Mouse (Mus musculus) kidney, embryonic 15.5 days (tissue): Measurements from ENCODE around the gene Isg15. TPM values are rescaled to one million over a fixed set of nuclear protein-coding genes. Genes with fewer than 3 reads are reported as not detected.

ENCODE experiments used
- ATAC-seq: fragments of 200-750 bp; cut with Nextera tagmentation; replicated peaks from 2 replicates; pipeline ENCODE4 v1.8.0; 2017; ENCODE audit warnings: moderate TSS enrichment; ENCODE audit not compliant: low FRiP score
- H3K27ac ChIP-seq: fragments of 300-500 bp; sonication (generic); 2 replicates; pipeline ENCODE4 v1.5.1; 2015; ENCODE audit warnings: mild to moderate bottlenecking, inconsistent platforms
- H3K27me3 ChIP-seq: fragments of 300-500 bp; sonication (generic); 2 replicates; pipeline ENCODE4 v1.6.1; 2015; ENCODE audit warnings: inconsistent platforms
- H3K36me3 ChIP-seq: fragments of 300-500 bp; sonication (generic); 2 replicates; pipeline ENCODE4 v1.6.1; 2015; ENCODE audit warnings: inconsistent platforms
- H3K4me1 ChIP-seq: fragments of 300-500 bp; sonication (generic); 2 replicates; pipeline ENCODE4 v1.6.1; 2015; ENCODE audit warnings: inconsistent platforms
- H3K4me2 ChIP-seq: fragments of 300-500 bp; sonication (generic); 2 replicates; pipeline ENCODE4 v1.6.1; 2015; ENCODE audit warnings: moderate library complexity, mild to moderate bottlenecking, inconsistent platforms
- H3K4me3 ChIP-seq: fragments of 300-500 bp; sonication (generic); replicated peaks from 2 replicates; pipeline ENCODE4 v1.5.1; 2015; ENCODE audit warnings: mild to moderate bottlenecking, inconsistent platforms
- H3K9ac ChIP-seq: fragments of 300-500 bp; sonication (generic); 2 replicates; pipeline ENCODE4 v1.6.1; 2015; ENCODE audit warnings: mild to moderate bottlenecking, inconsistent platforms
- H3K9me3 ChIP-seq: fragments of 300-500 bp; sonication (generic); replicated peaks from 2 replicates; pipeline ENCODE4 v1.6.1; 2016; ENCODE audit warnings: inconsistent platforms
- WGBS: fragments of 180-500 bp; shearing (Covaris S2); methylation state at CpG from one replicate; pipeline ENCODE4 v1.1.7; 2015; ENCODE audit warnings: mixed read lengths; 5-methylcytosine and 5-hydroxymethylcytosine counted together
- polyA plus RNA-seq: library from polyadenylated mRNA; unstranded; fragments of >200 nt; fragmentation: Nextera tagmentation; extraction: Ambion mirVana; gene quantifications from 2 replicates; pipeline ENCODE4 v1.2.1, GENCODE M21; 2015

Gene Isg15
- polyA plus RNA-seq, 1 experiment from 2014 or later = 2.5 TPM

DNA sequence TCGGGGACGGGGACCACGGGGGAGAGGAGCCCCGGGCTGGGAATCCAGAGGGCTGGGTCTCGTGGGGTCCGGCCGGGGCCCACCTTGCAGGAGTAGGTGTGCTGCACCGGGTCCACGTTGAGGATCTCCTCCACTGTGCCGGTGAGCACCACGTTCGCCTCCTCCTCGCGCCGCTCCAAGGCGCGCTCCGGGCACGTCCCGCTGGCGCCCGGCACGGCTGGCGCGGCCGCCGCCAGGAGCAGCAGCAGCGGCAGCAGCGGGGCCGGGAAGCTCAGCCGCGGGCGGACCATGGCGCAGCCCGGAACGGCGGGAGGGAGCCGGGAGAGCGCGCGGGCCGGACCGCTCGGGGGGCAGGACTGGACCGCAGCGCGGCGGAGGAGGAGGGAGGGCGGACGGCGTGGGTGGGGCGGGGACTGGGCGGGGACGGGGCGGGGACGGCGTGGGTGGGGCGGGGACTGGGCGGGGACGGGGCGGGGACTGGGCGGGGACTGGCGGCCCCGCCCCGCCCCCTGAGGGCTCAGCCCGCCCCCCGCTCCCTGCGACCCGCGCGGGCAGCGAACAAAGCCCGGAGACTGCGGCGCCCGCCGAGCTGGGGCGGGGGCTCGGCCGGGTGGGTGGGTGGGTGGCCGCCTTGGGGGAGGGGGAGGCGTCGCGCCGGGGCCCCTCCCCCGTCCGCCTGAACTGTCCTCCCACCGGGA is 3.3 kb downstream of the Isg15 start, which contains the start of gene Agrn:
TSS of gene Agrn (minus strand) at position 358 of the 698 bp plus-strand sequence.
- Histone ChIP-seq H3K4me2 (peak within 1 kb of the TSS; percentile 90), H3K4me3 (peak within 1 kb of the TSS; percentile 97), H3K36me3 (peaks cover 8% of the 10 kb centered on the region; the same call in 1 of the 2 replicates), H3K27ac (peak within 1 kb of the TSS; percentile 97), H3K9ac (peak within 1 kb of the TSS; percentile 96), H3K9me3 (no peaks in the 10 kb centered on the region), H3K4me1 (peaks cover 54% of the 10 kb centered on the region), H3K27me3 (0 out of 2 replicates have a peak, but pooled peaks cover 2% of the 10 kb centered on the region)
- ATAC-seq = peak; percentile 83
- WGBS = 1% methylated on average over 29 of the region's 88 CpGs

DNA sequence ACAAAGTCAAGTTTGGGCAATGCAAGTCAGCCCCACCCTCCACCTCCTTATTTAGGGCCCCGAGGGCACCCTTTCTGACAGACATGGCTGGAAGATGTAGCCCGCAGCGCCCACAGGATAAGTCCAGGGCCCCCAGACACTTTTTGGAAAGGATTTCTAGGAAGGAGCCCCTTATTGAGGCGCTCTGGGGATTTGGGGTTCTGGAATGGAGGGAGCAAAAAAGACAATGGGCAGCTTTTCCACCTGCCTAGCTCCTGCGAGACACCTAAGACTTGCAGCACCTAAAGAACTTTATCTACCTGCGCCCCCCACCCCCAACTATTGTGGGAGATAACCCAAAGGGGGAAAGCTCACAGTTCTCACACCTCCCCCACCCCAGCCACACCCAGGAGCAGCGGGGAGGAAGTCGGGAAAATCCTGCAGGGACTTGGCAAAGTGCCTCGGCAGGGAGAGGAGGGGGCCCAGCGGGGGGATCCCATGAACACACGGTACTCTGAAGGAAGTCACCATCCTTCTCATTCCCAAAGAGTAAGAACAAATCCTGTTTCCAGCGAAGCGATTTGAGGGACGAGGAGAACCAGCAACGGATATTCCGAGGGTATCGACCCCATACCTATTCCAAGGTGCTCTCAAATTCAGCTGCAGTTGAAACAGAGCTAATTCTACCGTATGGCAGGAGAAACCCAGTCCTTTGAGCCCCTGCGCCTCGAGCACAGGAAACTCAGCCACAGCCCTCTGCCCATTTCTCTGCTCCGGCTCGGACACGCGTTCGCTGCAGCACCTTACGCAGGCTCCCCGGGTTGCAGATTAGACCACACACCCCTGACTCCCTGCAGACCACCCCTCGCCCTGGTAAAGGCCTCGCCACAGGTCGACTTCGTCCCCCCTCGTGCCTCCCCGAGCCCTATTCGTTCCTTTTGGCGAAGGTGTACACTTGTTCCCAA is 4.4 kb downstream of the Isg15 start:
- H3K4me1 ChIP-seq = peaks cover 64% of the 10 kb centered on the region
- H3K4me3 ChIP-seq = peak overlapping the region; percentile 97
- H3K27ac ChIP-seq = peak overlapping the region; percentile 92
- H3K36me3 ChIP-seq = peaks cover 18% of the 10 kb centered on the region
- peak overlapping the region; percentile 90 for H3K4me2 ChIP-seq
- no peak for ATAC-seq
- 3% methylated on average over 35 of the region's 35 CpGs for WGBS
- no peaks in the 10 kb centered on the region for H3K27me3 ChIP-seq
- H3K9ac ChIP-seq = peak overlapping the region; percentile 96
- no peaks in the 10 kb centered on the region for H3K9me3 ChIP-seq

- peak overlapping the region; percentile 97 for H3K4me3 ChIP-seq
Measured at GRCm38 (mm10) chr4:156194346-156194745, 6.3 kb downstream of the Isg15 start.

GRCm38 (mm10) chr4:156193906-156194305 is 6.7 kb downstream of the Isg15 start:
- H3K27ac ChIP-seq = peak overlapping the region; percentile 92
- H3K4me2 ChIP-seq = peak overlapping the region; percentile 90
- H3K4me1 ChIP-seq = peaks cover 82% of the 10 kb centered on the region
- H3K27me3 ChIP-seq = no peaks in the 10 kb centered on the region
- H3K9me3 ChIP-seq = no peaks in the 10 kb centered on the region
- H3K36me3 ChIP-seq = peaks cover 35% of the 10 kb centered on the region
- no peak overlapping the region for H3K9ac ChIP-seq
- ATAC-seq = no peak
- H3K4me3 ChIP-seq = peak overlapping the region; percentile 97; the same call in 1 of the 2 replicates
- WGBS = 73% methylated on average over 5 of the region's 5 CpGs

More at GRCm38 (mm10) chr4:156194346-156194745, 6.3 kb downstream of the Isg15 start:
- peak overlapping the region; percentile 92 for H3K27ac ChIP-seq
- no peaks in the 10 kb centered on the region for H3K9me3 ChIP-seq
- H3K4me1 ChIP-seq = peaks cover 80% of the 10 kb centered on the region
- H3K27me3 ChIP-seq = no peaks in the 10 kb centered on the region
- no peak for ATAC-seq
- no peak overlapping the region for H3K9ac ChIP-seq
- WGBS = 48% methylated on average over 6 of the region's 6 CpGs
- H3K36me3 ChIP-seq = peaks cover 35% of the 10 kb centered on the region
- peak overlapping the region; percentile 90 for H3K4me2 ChIP-seq

GRCm38 (mm10) chr4:156193200-156193590 is 7.4 kb downstream of the Isg15 start:
- 5% methylated on average over 2 of the region's 2 CpGs for WGBS
- no peak for ATAC-seq
- Histone ChIP-seq H3K27me3 (no peaks in the 10 kb centered on the region), H3K27ac (peak overlapping the region; percentile 92), H3K4me1 (peaks cover 85% of the 10 kb centered on the region), H3K36me3 (peaks cover 35% of the 10 kb centered on the region), H3K4me3 (0 out of 2 replicates have a peak overlapping the region, but pooled peaks have one; percentile 3), H3K9ac (0 out of 2 replicates have a peak overlapping the region, but pooled peaks have one; percentile 21), H3K9me3 (no peaks in the 10 kb centered on the region), H3K4me2 (peak overlapping the region; percentile 90)

GRCm38 (mm10) chr4:156192421-156193199 is 8.0 kb downstream of the Isg15 start:
- 32% methylated on average over 8 of the region's 8 CpGs for WGBS
- peak; percentile 16 for ATAC-seq
- peaks cover 35% of the 10 kb centered on the region for H3K36me3 ChIP-seq
- H3K4me2 ChIP-seq = peak overlapping the region; percentile 30
- H3K27me3 ChIP-seq = no peaks in the 10 kb centered on the region
- peaks cover 91% of the 10 kb centered on the region for H3K4me1 ChIP-seq
- H3K9ac ChIP-seq = 0 out of 2 replicates have a peak overlapping the region, but pooled peaks have one; percentile 21
- H3K9me3 ChIP-seq = no peaks in the 10 kb centered on the region
- peak overlapping the region; percentile 92 for H3K27ac ChIP-seq
- H3K4me3 ChIP-seq = no peak overlapping the region

- Histone ChIP-seq H3K27ac (peak overlapping the region; percentile 87), H3K4me2 (peak overlapping the region; percentile 38), H3K27me3 (no peaks in the 10 kb centered on the region), H3K9ac (no peak overlapping the region), H3K4me1 (peaks cover 95% of the 10 kb centered on the region), H3K4me3 (no peak overlapping the region), H3K9me3 (no peaks in the 10 kb centered on the region), H3K36me3 (peaks cover 46% of the 10 kb centered on the region)
- ATAC-seq = peak; percentile 64
- WGBS = 29% methylated on average over 6 of the region's 6 CpGs
Measured at GRCm38 (mm10) chr4:156188811-156189323, 11.8 kb downstream of the Isg15 start.

DNA sequence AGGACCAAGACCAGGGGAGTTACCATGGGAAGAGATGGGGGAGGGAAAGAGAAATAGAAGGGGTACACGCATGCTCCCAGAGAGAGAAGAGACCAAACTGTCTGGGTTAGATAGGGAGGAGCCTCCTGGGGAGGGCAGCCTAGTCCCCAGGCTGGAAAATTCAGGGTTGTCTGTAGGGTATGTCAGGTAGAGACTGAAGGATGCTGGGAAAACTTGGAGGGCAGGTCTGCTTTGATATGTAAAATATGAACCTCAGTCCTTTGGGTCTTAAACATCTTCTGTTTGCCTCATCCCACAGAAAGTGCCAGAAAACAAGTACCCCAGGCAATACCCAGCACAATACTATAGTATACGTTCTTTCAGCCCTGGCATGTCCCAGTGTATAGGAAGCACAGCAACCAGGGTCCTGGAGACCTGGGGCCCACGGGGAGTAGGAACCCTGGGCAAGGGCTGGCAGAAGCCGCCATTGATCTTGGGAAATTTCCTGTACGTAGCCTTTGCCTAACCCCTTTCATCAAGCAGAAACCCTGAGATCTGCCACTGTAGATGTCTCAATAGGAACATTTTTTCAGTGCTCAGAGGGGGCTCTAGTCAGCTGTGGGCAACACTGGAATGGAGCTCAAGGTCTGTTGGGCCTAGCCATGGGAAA is 12.3 kb downstream of the Isg15 start:
- peak; percentile 3; the same call in 1 of the 2 replicates for ATAC-seq
- Histone ChIP-seq H3K9me3 (no peaks in the 10 kb centered on the region), H3K4me2 (peak overlapping the region; percentile 38), H3K4me1 (peaks cover 89% of the 10 kb centered on the region), H3K27ac (peak overlapping the region; percentile 87), H3K36me3 (peaks cover 51% of the 10 kb centered on the region), H3K27me3 (no peaks in the 10 kb centered on the region), H3K4me3 (no peak overlapping the region), H3K9ac (no peak overlapping the region)
- 70% methylated on average over 5 of the region's 5 CpGs for WGBS

DNA sequence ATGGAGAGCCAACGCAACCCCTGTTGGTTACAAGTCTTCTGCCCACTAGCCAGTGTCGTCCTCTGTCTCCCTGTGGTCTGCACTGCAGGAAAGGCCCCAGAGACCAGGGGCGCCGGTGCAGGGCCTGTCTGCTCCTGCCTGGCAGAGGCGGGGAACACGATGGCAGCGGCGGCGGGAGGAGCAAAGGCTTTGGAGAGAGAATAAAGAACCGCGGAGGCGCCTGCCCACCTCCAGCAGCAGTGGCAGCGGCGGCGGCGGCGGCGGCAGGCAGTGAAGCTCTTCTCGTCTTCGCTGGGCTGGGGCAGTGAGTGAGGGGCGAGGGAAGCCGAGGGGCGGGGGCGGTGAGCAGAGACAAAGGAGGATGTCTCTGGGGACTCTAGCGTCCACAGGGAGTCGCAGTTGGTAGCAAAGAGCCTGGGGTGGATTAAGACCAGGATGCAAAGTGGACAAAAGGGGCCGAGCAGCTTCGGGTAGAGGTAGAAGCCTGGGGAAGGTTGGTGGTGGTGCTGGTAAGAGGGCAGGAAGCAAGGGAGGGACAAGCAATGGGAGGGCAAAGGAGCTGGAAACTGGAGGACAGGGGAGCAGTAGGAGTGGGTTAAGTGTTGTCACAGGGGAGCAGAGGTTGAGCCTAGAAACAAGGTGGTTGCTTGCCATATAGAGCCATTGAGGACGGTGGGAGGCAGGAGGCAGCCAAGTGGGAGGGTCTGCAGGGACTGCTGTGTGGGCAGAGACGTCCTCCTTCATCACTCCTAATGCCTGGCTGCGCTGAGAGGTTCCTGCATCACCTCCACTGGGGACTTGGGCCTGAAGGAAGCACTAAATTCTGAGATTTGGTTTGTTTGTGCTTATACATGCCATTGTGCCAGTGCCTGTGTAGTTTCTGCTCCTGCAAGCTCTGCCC is 14.4 kb downstream of the Isg15 start:
- H3K27me3 ChIP-seq = no peaks in the 10 kb centered on the region
- H3K9me3 ChIP-seq = no peaks in the 10 kb centered on the region
- H3K36me3 ChIP-seq = peaks cover 63% of the 10 kb centered on the region
- peak overlapping the region; percentile 31; the same call in 1 of the 2 replicates for H3K9ac ChIP-seq
- H3K27ac ChIP-seq = peak overlapping the region; percentile 59
- ATAC-seq = 0 out of 2 replicates have a peak, but pooled peaks have one; percentile 15
- WGBS = 12% methylated on average over 31 of the region's 31 CpGs
- H3K4me2 ChIP-seq = peak overlapping the region; percentile 53
- H3K4me1 ChIP-seq = peaks cover 68% of the 10 kb centered on the region
- H3K4me3 ChIP-seq = peak overlapping the region; percentile 34

- Histone ChIP-seq H3K4me1 (peaks cover 61% of the 10 kb centered on the region), H3K27ac (peak overlapping the region; percentile 59; the same call in 1 of the 2 replicates), H3K4me2 (peak overlapping the region; percentile 53), H3K9me3 (no peaks in the 10 kb centered on the region), H3K9ac (peak overlapping the region; percentile 31; the same call in 1 of the 2 replicates), H3K27me3 (no peaks in the 10 kb centered on the region), H3K4me3 (peak overlapping the region; percentile 34), H3K36me3 (peaks cover 61% of the 10 kb centered on the region)
- 83% methylated on average over 13 of the region's 13 CpGs for WGBS
- ATAC-seq = no peak
Measured at GRCm38 (mm10) chr4:156185456-156185949, 15.1 kb downstream of the Isg15 start.
